Mouse (Mus musculus) heart, postnatal 0 days (tissue): ENCODE measurements at regions not wholly inside any gene's neighbourhood (a gene's known extent, or its start where the extent isn't known, plus 50 kb on each side); places are given as distances from the start of the nearest gene placed in this dataset.

ENCODE experiments used
- ATAC-seq: fragments of 200-750 bp; cut with Nextera tagmentation; 2 replicates; pipeline ENCODE4 v1.8.0; 2017; ENCODE audit warnings: low read depth, moderate number of reproducible peaks, moderate library complexity; ENCODE audit not compliant: insufficient read depth
- DNase-seq: peaks from one replicate; pipeline ENCODE4 v3.0.0-alpha.2; 2016; ENCODE audit warnings: low spot score
- H3K27ac ChIP-seq: fragments of 300-500 bp; sonication (generic); 2 replicates; pipeline ENCODE4 v1.5.1; 2014; ENCODE audit warnings: low read depth, mild to moderate bottlenecking
- H3K27me3 ChIP-seq: fragments of 300-500 bp; sonication (generic); 2 replicates; pipeline ENCODE4 v1.6.1; 2014; ENCODE audit warnings: low read length, mixed read lengths; ENCODE audit not compliant: control insufficient read depth, insufficient read depth
- H3K36me3 ChIP-seq: fragments of 300-500 bp; sonication (generic); replicated peaks from 2 replicates; pipeline ENCODE4 v1.6.1; 2014; ENCODE audit warnings: low read length, mixed read lengths; ENCODE audit not compliant: control insufficient read depth, insufficient read depth
- H3K4me1 ChIP-seq: fragments of 300-500 bp; sonication (generic); 2 replicates; pipeline ENCODE4 v1.6.1; 2014; ENCODE audit warnings: antibody characterized with exemption; ENCODE audit not compliant: control insufficient read depth, insufficient read depth
- H3K4me2 ChIP-seq: fragments of 300-500 bp; sonication (generic); 2 replicates; pipeline ENCODE4 v1.6.1; 2014; ENCODE audit warnings: low read depth, mild to moderate bottlenecking, low read length, moderate library complexity
- H3K4me3 ChIP-seq: fragments of 300-500 bp; sonication (generic); 2 replicates; pipeline ENCODE4 v1.5.1; 2014; ENCODE audit warnings: low read depth, low read length
- H3K9ac ChIP-seq: fragments of 300-500 bp; sonication (generic); replicated peaks from 2 replicates; pipeline ENCODE4 v1.6.1; 2014; ENCODE audit warnings: low read depth, low read length, mixed read lengths
- H3K9me3 ChIP-seq: fragments of 300-500 bp; sonication (generic); replicated peaks from 2 replicates; pipeline ENCODE4 v1.6.1; 2016; ENCODE audit warnings: low read length; ENCODE audit not compliant: control insufficient read depth
- CTCF ChIP-seq: IDR thresholded peaks from 2 replicates; pipeline ENCODE4 v1.5.1; 2016; ENCODE audit warnings: antibody characterized with exemption, control low read depth, low read depth
- EP300 ChIP-seq: IDR thresholded peaks from 2 replicates; pipeline ENCODE4 v1.6.1; 2016; ENCODE audit warnings: antibody characterized with exemption, low read depth
- WGBS: fragments of 180-500 bp; shearing (Covaris S2); extraction: QIAGEN DNeasy Blood & Tissue Kit; methylation state at CpG from one replicate; pipeline ENCODE4 v1.1.7; 2014; 5-methylcytosine and 5-hydroxymethylcytosine counted together

- Histone ChIP-seq H3K4me1 (no peaks in the 10 kb centered on the region), H3K27ac (no peak overlapping the region), H3K9me3 (no peaks in the 10 kb centered on the region), H3K9ac (no peak overlapping the region), H3K4me2 (no peak overlapping the region), H3K4me3 (no peak overlapping the region), H3K27me3 (no peaks in the 10 kb centered on the region), H3K36me3 (no peaks in the 10 kb centered on the region)
- TF ChIP-seq CTCF, result no peak
- ATAC-seq (no peak), DNase-seq (no peak)
- WGBS, result 51% methylated on average over 2 of the region's 2 CpGs
These were observed 229.9 kb downstream of the Brinp2 start for GRCm38 (mm10) chr1:158126272-158126671.

GRCm38 (mm10) chr1:158129243-158129770 is 226.8 kb downstream of the Brinp2 start:
- H3K4me1 ChIP-seq, result no peaks in the 10 kb centered on the region
- no peak for TF ChIP-seq CTCF
- TF ChIP-seq EP300, result no peak
- 44% methylated on average over 3 of the region's 3 CpGs for WGBS
- H3K27ac ChIP-seq, result no peak overlapping the region
- H3K4me3 ChIP-seq, result no peak overlapping the region
- H3K36me3 ChIP-seq, result no peaks in the 10 kb centered on the region
- DNase-seq (no peak), ATAC-seq (no peak)
- H3K9me3 ChIP-seq, result no peaks in the 10 kb centered on the region
- no peaks in the 10 kb centered on the region for H3K27me3 ChIP-seq
- H3K9ac ChIP-seq, result no peak overlapping the region
- H3K4me2 ChIP-seq, result no peak overlapping the region

- DNase-seq (no peak), ATAC-seq (no peak)
- no peak overlapping the region for H3K4me3 ChIP-seq
- H3K4me1 ChIP-seq, result no peaks in the 10 kb centered on the region
- H3K4me2 ChIP-seq, result no peak overlapping the region
- H3K27me3 ChIP-seq, result no peaks in the 10 kb centered on the region
- H3K36me3 ChIP-seq, result no peaks in the 10 kb centered on the region
- H3K9me3 ChIP-seq, result no peaks in the 10 kb centered on the region
- WGBS, result 13% methylated on average over 3 of the region's 3 CpGs
- no peak overlapping the region for H3K27ac ChIP-seq
- no peak for TF ChIP-seq EP300
- no peak for TF ChIP-seq CTCF
- H3K9ac ChIP-seq, result no peak overlapping the region
These were observed 208.6 kb downstream of the Brinp2 start for GRCm38 (mm10) chr1:158147525-158147924.

- TF ChIP-seq EP300, result no peak
- DNase-seq, result no peak
- WGBS, result 65% methylated on average over 5 of the region's 5 CpGs
These were observed 208.1 kb downstream of the Brinp2 start for GRCm38 (mm10) chr1:158148035-158148434.

GRCm38 (mm10) chr1:158161111-158161510 is 195.0 kb downstream of the Brinp2 start:
- DNase-seq (no peak), ATAC-seq (no peak)
- Histone ChIP-seq H3K4me3 (no peak overlapping the region), H3K9ac (no peak overlapping the region), H3K27ac (no peak overlapping the region), H3K27me3 (no peaks in the 10 kb centered on the region), H3K4me1 (no peaks in the 10 kb centered on the region), H3K9me3 (0 out of 2 replicates have a peak, but pooled peaks cover 3% of the 10 kb centered on the region), H3K4me2 (no peak overlapping the region), H3K36me3 (no peaks in the 10 kb centered on the region)
- TF ChIP-seq EP300 (no peak), CTCF (no peak)
- WGBS, result 65% methylated on average over 2 of the region's 2 CpGs

More at GRCm38 (mm10) chr1:158148035-158148434, 208.1 kb downstream of the Brinp2 start:
- Histone ChIP-seq H3K4me1 (no peaks in the 10 kb centered on the region), H3K36me3 (no peaks in the 10 kb centered on the region), H3K27ac (no peak overlapping the region), H3K4me2 (no peak overlapping the region), H3K4me3 (no peak overlapping the region), H3K9ac (no peak overlapping the region), H3K9me3 (no peaks in the 10 kb centered on the region), H3K27me3 (no peaks in the 10 kb centered on the region)
- ATAC-seq, result no peak

- no peak for ATAC-seq
These were observed 194.6 kb downstream of the Brinp2 start for GRCm38 (mm10) chr1:158161533-158161932.

More at GRCm38 (mm10) chr1:158161533-158161932, 194.6 kb downstream of the Brinp2 start:
- H3K4me3 ChIP-seq, result no peak overlapping the region
- no peak for DNase-seq
- no peak for TF ChIP-seq CTCF
- TF ChIP-seq EP300, result no peak
- H3K4me2 ChIP-seq, result no peak overlapping the region
- 0 out of 2 replicates have a peak, but pooled peaks cover 3% of the 10 kb centered on the region for H3K9me3 ChIP-seq
- no peaks in the 10 kb centered on the region for H3K36me3 ChIP-seq
- H3K27me3 ChIP-seq, result no peaks in the 10 kb centered on the region
- H3K9ac ChIP-seq, result no peak overlapping the region
- H3K27ac ChIP-seq, result no peak overlapping the region
- WGBS, result 64% methylated on average over 6 of the region's 6 CpGs
- H3K4me1 ChIP-seq, result no peaks in the 10 kb centered on the region
